Comparison of ENCODE assay signal across 8 mouse cellular contexts in the genomic region with DNA sequence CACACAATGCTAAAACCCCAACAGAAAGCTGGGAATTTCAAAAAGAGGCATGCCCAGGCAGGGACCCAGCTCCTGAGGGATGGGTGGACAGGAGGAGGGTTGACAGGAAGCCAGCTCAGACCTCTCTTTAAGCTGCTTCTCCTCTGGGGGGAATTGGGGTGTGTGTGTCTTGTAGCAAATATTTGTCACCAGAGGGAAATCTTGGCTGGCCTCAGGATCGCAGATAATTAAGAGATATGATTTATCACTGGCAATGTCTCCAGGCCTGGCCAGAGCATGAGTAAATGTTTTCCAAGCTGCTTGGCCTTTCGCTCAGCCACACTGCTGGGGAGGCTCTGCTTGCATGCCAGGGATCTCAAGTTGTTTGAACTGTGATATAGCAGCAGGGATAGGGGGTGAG.
DNase-seq lines count a peak whose midpoint lies in the region; ATAC-seq and TF ChIP-seq lines count a peak whose summit lies in the region.

No protein-coding gene starts in this region.

- ATAC-seq in megakaryocyte progenitor cell, adult 5-6 weeks (replicated peaks; ENCODE audit: poor library complexity): no peak

- peak; percentile 36 to 39 for DNase-seq in heart, adult 9 months (ENCODE audit: low spot score in 2 of 2)
- no peak for DNase-seq in heart, postnatal 25 days (ENCODE audit: low spot score)
- peak; percentile 80 for DNase-seq in 3T3-L1 (ENCODE audit: low read depth, low spot score)
- DNase-seq in brain, embryonic 14.5 days (ENCODE audit: low read depth): peak; percentile 60
- DNase-seq in kidney, postnatal 10 days: peak; percentile 63
- no peak for DNase-seq in cerebellum, postnatal 25 days
- no peak for DNase-seq in spleen, adult 18-20 months

- no peak for TF ChIP-seq POLR2A in brain, embryonic 14.5 days (IDR thresholded peaks at IDR 0.05; ENCODE audit: borderline replicate concordance, extremely low read depth, insufficient read depth, insufficient read length, poor library complexity, severe bottlenecking)

- TF ChIP-seq CTCF in brain, embryonic 14.5 days (IDR thresholded peaks at IDR 0.05; ENCODE audit: borderline replicate concordance, extremely low read depth, insufficient read depth, insufficient read length): no peak

- intact Hi-C loops in heart, postnatal 25 days (cut with DNase I): no loop called here

Comparison
In these comparisons a context has a peak if more than half of its experiments do, and no peak if none do; other contexts are left out.
1. DNase-seq: peak in heart, adult 9 months (2 of 2), 3T3-L1 (single experiment), brain, embryonic 14.5 days (single experiment) and kidney, postnatal 10 days (single experiment); none in heart, postnatal 25 days (single experiment), cerebellum, postnatal 25 days (0 of 2) and spleen, adult 18-20 months (0 of 2).